Mouse (Mus musculus) heart, embryonic 16.5 days (tissue): ENCODE results near the gene Afg1l. TPM values are rescaled to one million over a fixed set of nuclear protein-coding genes. Genes with fewer than 3 reads are reported as not detected.

Experiments used
- ATAC-seq: fragments of 200-750 bp; cut with Nextera tagmentation; replicated peaks from 2 replicates; pipeline ENCODE4 v1.8.0; 2017; ENCODE audit warnings: moderate number of reproducible peaks; ENCODE audit not compliant: insufficient read depth, low FRiP score; ENCODE audit errors: extremely low read depth
- H3K27ac ChIP-seq: fragments of 300-500 bp; sonication (generic); 2 replicates; pipeline ENCODE4 v1.5.1; 2014; ENCODE audit warnings: mild to moderate bottlenecking, low read length, control low read depth, moderate library complexity
- H3K27me3 ChIP-seq: fragments of 300-500 bp; sonication (generic); 2 replicates; pipeline ENCODE4 v1.6.1; 2014; ENCODE audit warnings: low read length, mixed read lengths; ENCODE audit not compliant: control insufficient read depth, insufficient read depth
- H3K36me3 ChIP-seq: fragments of 300-500 bp; sonication (generic); 2 replicates; pipeline ENCODE4 v1.6.1; 2014; ENCODE audit not compliant: control insufficient read depth, insufficient read depth
- H3K4me1 ChIP-seq: fragments of 300-500 bp; sonication (generic); 2 replicates; pipeline ENCODE4 v1.6.1; 2014; ENCODE audit warnings: low read length, mixed read lengths; ENCODE audit not compliant: control insufficient read depth, insufficient read depth
- H3K4me2 ChIP-seq: fragments of 300-500 bp; sonication (generic); 2 replicates; pipeline ENCODE4 v1.6.1; 2014; ENCODE audit warnings: low read depth, mild to moderate bottlenecking, control low read depth, low read length
- H3K4me3 ChIP-seq: fragments of 300-500 bp; sonication (generic); 2 replicates; pipeline ENCODE4 v1.5.1; 2014; ENCODE audit warnings: mild to moderate bottlenecking, control low read depth, low read length
- H3K9ac ChIP-seq: fragments of 300-500 bp; sonication (generic); 2 replicates; pipeline ENCODE4 v1.6.1; 2014; ENCODE audit warnings: low read length, control low read depth
- H3K9me3 ChIP-seq: fragments of 300-500 bp; sonication (generic); replicated peaks from 2 replicates; pipeline ENCODE4 v1.6.1; 2016; ENCODE audit warnings: low read length; ENCODE audit not compliant: control insufficient read depth
- WGBS: fragments of 180-500 bp; shearing (Covaris S2); extraction: QIAGEN DNeasy Blood & Tissue Kit; methylation state at CpG from one replicate; pipeline ENCODE4 v1.1.7; 2014; 5-methylcytosine and 5-hydroxymethylcytosine counted together
- polyA plus RNA-seq: library from polyadenylated mRNA; unstranded; fragments of >200 nt; fragmentation: Nextera tagmentation; extraction: Ambion mirVana; gene quantifications from 2 replicates; pipeline ENCODE4 v1.2.1, GENCODE M21; 2015

The Afg1l gene
- polyA plus RNA-seq, 1 experiment from 2014 or later = 22.1 TPM

DNA sequence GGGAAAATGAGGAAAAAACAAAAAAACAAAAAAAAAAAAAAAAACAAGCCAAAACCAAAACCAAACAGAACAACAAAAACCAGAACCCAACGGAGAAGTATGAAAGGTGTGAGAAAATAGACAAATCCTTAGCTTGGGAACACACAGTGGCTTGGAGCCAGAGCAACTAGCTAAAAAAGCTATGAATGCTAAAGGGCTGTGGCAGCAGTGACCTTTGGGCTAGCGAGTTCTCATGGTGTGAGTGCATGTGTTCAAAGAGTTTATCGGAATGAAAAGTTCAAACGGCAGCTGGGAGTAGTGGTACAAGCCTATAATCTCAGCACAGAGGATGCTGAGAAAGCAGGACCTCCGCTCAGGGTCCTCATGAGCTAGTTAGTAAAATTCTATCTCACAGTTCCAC, 214.2 kb downstream of the Afg1l start:
- no peak overlapping the region for H3K4me3 ChIP-seq
- whole genome bisulfite sequencing = 83% methylated on average over 5 of the region's 5 CpGs
- H3K27me3 ChIP-seq = no peaks in the 10 kb centered on the region
- no peaks in the 10 kb centered on the region for H3K9me3 ChIP-seq
- H3K9ac ChIP-seq = no peak overlapping the region
- peaks cover 12% of the 10 kb centered on the region for H3K36me3 ChIP-seq
- no peak overlapping the region for H3K27ac ChIP-seq
- H3K4me1 ChIP-seq = peaks cover 17% of the 10 kb centered on the region
- no peak for ATAC-seq
- no peak overlapping the region for H3K4me2 ChIP-seq

- Histone ChIP-seq H3K36me3 (peaks cover 12% of the 10 kb centered on the region), H3K4me3 (no peak overlapping the region), H3K4me2 (no peak overlapping the region), H3K27me3 (no peaks in the 10 kb centered on the region), H3K9ac (no peak overlapping the region), H3K27ac (no peak overlapping the region), H3K4me1 (peaks cover 17% of the 10 kb centered on the region), H3K9me3 (no peaks in the 10 kb centered on the region)
- no peak for ATAC-seq
- 86% methylated on average over 8 of the region's 8 CpGs for WGBS
These were observed 214.7 kb downstream of the Afg1l start for GRCm38 (mm10) chr10:42263701-42264100.

Other genes with a start within 250 kb of the Afg1l start
- 5.4 and 5.5 TPM in 2 replicates for gene Foxo3, start 201.8 kb downstream of the Afg1l start, polyA plus RNA-seq
- 363 and 415 TPM in 2 replicates for gene Snx3, start 23.5 kb upstream of the Afg1l start, polyA plus RNA-seq
- not detected in 2 replicates for gene Nr2e1, start 105.1 kb upstream of the Afg1l start, polyA plus RNA-seq
- gene Ostm1, start 105.3 kb upstream of the Afg1l start, polyA plus RNA-seq = 17.6 and 24.0 TPM in 2 replicates